Mouse (Mus musculus): ENCODE data around the gene 4930402F06Rik. TPM values are rescaled to one million over a fixed set of nuclear protein-coding genes. Genes with fewer than 3 reads are reported as not detected.

4930402F06Rik gene
- polyA plus RNA-seq, 1 experiment: not detected

- Histone ChIP-seq H3K4me3 (replicated peaks; ENCODE audit: insufficient read depth, low read depth, low read length) (no peak overlapping the region), H3K4me1 (ENCODE audit: control insufficient read depth, insufficient read depth, low read length) (peaks cover 35% of the 10 kb centered on the region), H3K27ac (ENCODE audit: insufficient read depth, low read length) (no peak overlapping the region), H3K27me3 (ENCODE audit: control insufficient read depth, insufficient read depth, low read length) (no peaks in the 10 kb centered on the region)
- TF ChIP-seq CTCF (IDR thresholded peaks at IDR 0.05; ENCODE audit: borderline replicate concordance, insufficient read depth, low read depth, low read length) (no peak), POLR2A (IDR thresholded peaks at IDR 0.05; ENCODE audit: borderline replicate concordance, insufficient read depth, low read length) (no peak)
- WGBS: 91% methylated on average over 1 of the region's 1 CpGs
- no peak for DNase-seq
Measured at GRCm38 (mm10) chr2:35326931-35327330, 70.0 kb downstream of the 4930402F06Rik start.

- Histone ChIP-seq H3K27ac (ENCODE audit: insufficient read depth, low read length) (no peak overlapping the region), H3K4me1 (ENCODE audit: control insufficient read depth, insufficient read depth, low read length) (peaks cover 37% of the 10 kb centered on the region), H3K4me3 (replicated peaks; ENCODE audit: insufficient read depth, low read depth, low read length) (no peak overlapping the region), H3K27me3 (ENCODE audit: control insufficient read depth, insufficient read depth, low read length) (no peaks in the 10 kb centered on the region)
- TF ChIP-seq POLR2A (IDR thresholded peaks at IDR 0.05; ENCODE audit: borderline replicate concordance, insufficient read depth, low read length): no peak
- no peak for DNase-seq
- 78% methylated on average over 10 of the region's 10 CpGs for WGBS
Measured at GRCm38 (mm10) chr2:35325930-35326329, 71.0 kb downstream of the 4930402F06Rik start.

Other genes starting within 250 kb of the 4930402F06Rik start
- gene Rab14, start 196.1 kb downstream of the 4930402F06Rik start, polyA plus RNA-seq (2012; rRNA removed): 165 and 168 TPM in 2 replicates
- gene Gsn, start 140.8 kb downstream of the 4930402F06Rik start, polyA plus RNA-seq (2012; rRNA removed): 119 and 127 TPM in 2 replicates
- gene Stom, start 60.2 kb downstream of the 4930402F06Rik start, polyA plus RNA-seq (2012; rRNA removed): 14.9 and 17.0 TPM in 2 replicates
- gene 4930568D16Rik, start 29.4 kb downstream of the 4930402F06Rik start, polyA plus RNA-seq (2012; rRNA removed): not detected in 2 replicates
- 1.2 and 1.5 TPM in 2 replicates for gene Ggta1, start 66.1 kb upstream of the 4930402F06Rik start, polyA plus RNA-seq (2012; rRNA removed)
- gene Dab2ip, start 161.1 kb upstream of the 4930402F06Rik start, polyA plus RNA-seq (2012; rRNA removed): 136 and 171 TPM in 2 replicates

All from cerebellum, adult 2 months (tissue).